Mouse (Mus musculus): ENCODE data around the gene Casq1.
A peak's percentile ranks its signal among the peaks of the same experiment; 100 is the strongest.

The Casq1 gene

GRCm38 (mm10) chr1:172206141-172206917 is 13.3 kb downstream of the Casq1 start, which contains the start of gene Pea15a:
Pea15a (minus strand) TSS chr1:172206804.
- peak; percentile 71 for DNase-seq (ENCODE audit: low read depth, low spot score)

DNA sequence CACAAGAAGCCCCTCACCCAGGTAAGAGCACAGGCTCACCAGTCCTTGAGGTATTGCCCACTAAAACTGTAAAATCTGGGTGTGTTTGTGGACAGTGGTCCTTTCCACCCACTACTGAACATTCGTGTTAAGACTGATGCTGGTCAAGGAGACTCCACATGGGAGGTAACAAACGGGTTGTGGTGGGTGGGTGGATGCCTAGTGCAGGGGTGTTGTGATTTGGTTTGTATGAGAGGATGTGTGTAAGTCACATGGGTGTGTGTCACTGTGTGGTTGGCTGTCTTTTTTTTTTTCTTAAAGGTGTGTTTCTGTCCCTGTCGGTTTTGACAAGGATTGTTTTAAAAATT is 14.0 kb downstream of the Casq1 start:
- peak; percentile 68 for DNase-seq (ENCODE audit: low read depth, low spot score)

GRCm38 (mm10) chr1:172204814-172205740 is 14.6 kb downstream of the Casq1 start:
- DNase-seq (ENCODE audit: low read depth, low spot score) = no peak

GRCm38 (mm10) chr1:172204033-172204813 is 15.4 kb downstream of the Casq1 start:
- no peak for DNase-seq (ENCODE audit: low read depth, low spot score)

DNA sequence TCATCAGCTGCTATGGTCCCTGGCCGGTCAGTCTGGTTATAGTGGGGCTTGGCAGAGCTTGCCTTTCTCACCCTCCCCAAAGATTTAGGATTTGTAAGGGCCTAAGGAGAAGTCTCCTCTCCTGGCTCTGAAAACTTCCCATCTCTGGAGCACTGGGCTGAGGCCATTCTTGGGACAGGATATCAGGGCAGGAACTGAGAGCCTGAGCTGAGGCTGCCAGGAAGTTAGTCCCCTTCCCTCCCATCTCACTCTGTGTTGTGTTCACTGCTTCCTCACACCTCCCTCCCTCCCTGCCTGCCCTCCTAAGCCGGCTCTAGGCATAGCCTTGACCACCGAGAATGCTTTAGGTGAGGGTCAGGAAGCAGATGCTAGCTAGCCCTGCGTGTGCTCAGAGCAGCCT is 16.1 kb downstream of the Casq1 start:
- DNase-seq (ENCODE audit: low read depth, low spot score) = no peak

DNA sequence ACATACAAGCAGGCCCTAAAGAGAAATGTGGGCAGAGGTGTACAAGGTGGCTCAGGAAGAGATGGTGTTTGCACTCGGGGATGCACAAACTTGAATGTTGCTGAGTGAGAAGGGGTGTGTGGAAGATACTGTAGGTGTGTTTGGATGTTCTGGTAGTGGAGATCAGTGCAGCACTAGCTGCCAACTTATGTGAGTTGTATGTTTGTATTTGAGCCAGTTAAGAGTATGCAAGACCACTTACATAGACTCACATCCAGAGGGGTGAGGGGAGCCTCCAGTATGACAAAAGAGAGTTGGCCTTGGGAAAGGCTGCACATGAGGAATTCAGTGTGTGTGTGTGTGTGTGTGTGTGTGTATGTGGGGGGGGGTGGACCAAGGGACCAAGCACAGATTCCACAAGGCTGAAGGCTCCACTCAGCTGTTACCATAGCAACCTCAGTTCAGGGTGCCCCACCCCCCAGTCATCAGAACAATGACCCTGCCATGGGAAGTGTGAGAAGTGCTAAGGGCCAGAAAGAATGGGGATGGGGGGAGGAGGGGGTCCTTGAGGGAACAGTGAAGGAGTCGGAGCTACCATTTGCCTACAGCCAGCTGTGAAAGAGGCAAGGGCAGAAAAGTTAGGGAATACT is 16.7 kb downstream of the Casq1 start:
- no peak for DNase-seq (ENCODE audit: low read depth, low spot score)

DNA sequence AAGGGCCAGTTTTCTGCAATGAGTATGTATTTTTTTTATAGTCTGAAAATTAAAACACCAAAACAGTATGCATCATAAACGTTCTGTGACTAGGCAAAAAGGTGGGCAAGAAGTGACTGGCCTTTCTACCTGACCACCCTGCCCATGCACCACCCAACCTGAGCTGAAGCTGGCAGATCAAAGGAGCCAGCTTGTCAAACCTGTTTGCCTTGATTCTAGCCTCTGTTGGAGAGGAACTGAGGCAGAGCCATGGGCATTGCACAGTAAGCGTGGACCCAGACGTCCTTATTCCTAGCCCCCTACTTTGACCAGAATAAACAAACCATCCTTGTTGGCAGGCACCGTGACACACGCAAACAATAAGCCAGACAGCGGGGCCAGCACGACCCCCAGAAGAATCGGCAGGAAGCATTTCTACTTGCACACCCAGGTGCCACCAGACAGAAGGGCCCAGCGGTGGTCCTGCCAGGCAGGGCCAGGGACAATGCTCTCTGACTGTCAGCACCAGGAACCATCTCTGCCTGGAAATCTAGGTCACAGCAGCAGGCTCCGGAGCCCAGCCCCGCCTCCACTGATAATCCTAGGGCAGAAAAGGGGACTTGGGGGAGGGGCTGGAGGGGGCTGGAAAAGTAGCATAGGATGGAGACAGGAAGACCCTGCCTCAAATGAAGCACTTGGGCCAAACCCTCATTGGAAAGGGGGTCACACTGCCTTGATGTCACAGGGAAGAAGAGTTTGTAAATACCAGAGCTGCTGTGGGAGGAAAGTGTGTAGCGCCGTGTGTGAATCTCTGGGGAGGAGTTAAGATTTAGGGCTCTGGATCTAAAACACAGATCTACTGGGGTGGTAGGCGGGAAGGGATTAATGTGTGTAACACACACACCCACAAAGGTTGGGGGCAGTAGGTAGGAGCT is 17.4 kb downstream of the Casq1 start:
- no peak for DNase-seq (ENCODE audit: low read depth, low spot score)

DNA sequence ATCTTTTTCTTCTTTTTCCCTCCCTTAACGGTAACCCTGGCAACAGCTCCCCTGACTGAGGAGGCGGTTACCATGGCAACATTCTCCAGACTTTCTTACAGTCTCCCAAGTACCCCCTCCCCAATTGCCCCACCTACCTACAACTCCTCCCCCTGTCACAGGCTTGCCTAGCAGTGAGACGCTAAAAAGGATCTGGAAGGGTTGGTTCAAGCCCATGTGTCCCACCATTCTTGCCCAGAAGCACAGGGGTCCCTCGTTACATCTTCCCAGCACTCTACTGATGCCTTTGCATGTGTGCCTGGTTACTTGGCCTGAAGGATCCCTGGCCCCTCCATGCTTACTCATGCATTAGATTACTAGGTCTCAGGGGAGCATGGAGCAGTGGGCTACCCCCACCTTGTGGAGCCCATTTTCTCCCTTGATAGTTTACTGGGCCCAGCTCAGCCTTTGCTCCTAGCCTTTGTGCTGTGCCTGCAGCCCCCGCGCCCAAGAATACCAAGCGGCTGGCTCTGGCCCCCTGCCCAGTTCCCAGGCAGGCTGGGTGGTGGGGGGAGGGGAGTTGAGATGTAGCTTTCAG is 18.7 kb downstream of the Casq1 start:
- DNase-seq (ENCODE audit: low read depth, low spot score) = no peak

GRCm38 (mm10) chr1:172200161-172200560 is 19.5 kb downstream of the Casq1 start:
- no peak for DNase-seq (ENCODE audit: low read depth, low spot score)

DNA sequence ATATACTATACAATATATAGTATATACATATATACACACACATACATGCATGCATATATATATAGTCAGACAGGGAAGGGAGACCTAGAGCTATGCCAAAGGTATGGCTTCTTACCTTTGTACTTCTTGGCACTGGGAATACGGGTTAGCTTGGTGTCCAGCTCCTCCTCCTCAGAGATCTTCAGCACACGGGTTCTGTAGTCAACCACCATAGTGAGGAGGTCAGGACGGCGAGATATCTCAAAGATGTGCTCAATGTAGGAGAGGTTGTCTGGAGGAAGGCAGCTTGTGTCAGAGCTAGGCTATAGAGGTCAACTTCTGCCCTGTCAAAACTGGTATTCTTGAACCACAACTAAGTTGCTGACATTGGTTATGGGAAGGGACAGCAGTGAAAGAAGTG is 20.7 kb downstream of the Casq1 start:
- DNase-seq (ENCODE audit: low read depth, low spot score) = no peak

GRCm38 (mm10) chr1:172198316-172198715 is 21.4 kb downstream of the Casq1 start:
- DNase-seq (ENCODE audit: low read depth, low spot score) = no peak

GRCm38 (mm10) chr1:172197851-172198250 is 21.8 kb downstream of the Casq1 start:
- no peak for DNase-seq (ENCODE audit: low read depth, low spot score)

GRCm38 (mm10) chr1:172197146-172197545 is 22.5 kb downstream of the Casq1 start:
- peak; percentile 47 for DNase-seq (ENCODE audit: low read depth, low spot score)

- no peak for DNase-seq (ENCODE audit: low read depth, low spot score)
These were observed 25.2 kb downstream of the Casq1 start for GRCm38 (mm10) chr1:172194435-172194834.

- no peak for DNase-seq (ENCODE audit: low read depth, low spot score)
These were observed 27.5 kb downstream of the Casq1 start for GRCm38 (mm10) chr1:172192217-172192616.

- DNase-seq (ENCODE audit: low read depth, low spot score) = no peak
These were observed 28.1 kb downstream of the Casq1 start for GRCm38 (mm10) chr1:172191578-172191977.

DNA sequence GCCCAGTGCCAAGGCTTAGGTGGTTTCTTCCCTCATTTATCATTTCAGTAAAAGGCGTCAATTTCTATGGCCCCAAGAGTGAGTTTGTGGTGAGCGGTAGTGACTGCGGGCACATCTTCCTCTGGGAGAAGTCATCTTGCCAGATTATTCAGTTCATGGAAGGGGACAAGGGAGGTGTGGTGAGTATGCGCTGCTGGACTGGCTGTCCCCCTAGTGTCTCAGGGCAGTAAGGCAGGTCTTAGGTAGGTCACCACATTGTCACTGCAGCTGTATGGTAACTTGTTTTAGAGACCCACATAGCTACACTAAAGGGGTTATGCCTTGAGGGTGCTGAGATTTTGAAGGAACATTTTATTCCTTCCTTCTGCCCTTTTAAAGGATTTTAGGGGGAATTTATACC is 30.8 kb downstream of the Casq1 start:
- DNase-seq (ENCODE audit: low read depth, low spot score) = no peak

- no peak for DNase-seq (ENCODE audit: low read depth, low spot score)
These were observed 33.0 kb downstream of the Casq1 start for GRCm38 (mm10) chr1:172186401-172187289.

- DNase-seq (ENCODE audit: low read depth, low spot score) = no peak
These were observed 35.8 kb downstream of the Casq1 start for GRCm38 (mm10) chr1:172183915-172184314.

Data from CD4-positive helper T cell, adult 2 months (primary cell).